Mouse (Mus musculus) embryo, embryonic 11 days (tissue): Measurements from ENCODE around the gene Pkp4.

Experiments used
- DNase-seq: peaks from one replicate; pipeline ENCODE4 v3.0.0-alpha.2; 2015

Pkp4 gene

GRCm38 (mm10) chr2:59226383-59226782 is 65.7 kb downstream of the Pkp4 start:
- no peak for DNase-seq

- no peak for DNase-seq
Measured at GRCm38 (mm10) chr2:59227011-59227410, 66.4 kb downstream of the Pkp4 start.

- no peak for DNase-seq
Measured at GRCm38 (mm10) chr2:59227508-59228263, 67.0 kb downstream of the Pkp4 start.

GRCm38 (mm10) chr2:59229250-59229895 is 68.7 kb downstream of the Pkp4 start:
- no peak for DNase-seq

GRCm38 (mm10) chr2:59230656-59231055 is 70.0 kb downstream of the Pkp4 start:
- DNase-seq: peak; percentile 51

GRCm38 (mm10) chr2:59231514-59231913 is 70.9 kb downstream of the Pkp4 start:
- DNase-seq: no peak

- DNase-seq: no peak
Measured at GRCm38 (mm10) chr2:59233294-59233923, 72.8 kb downstream of the Pkp4 start.

- no peak for DNase-seq
Measured at GRCm38 (mm10) chr2:59233936-59234335, 73.3 kb downstream of the Pkp4 start.

- DNase-seq: no peak
Measured at GRCm38 (mm10) chr2:59234537-59234936, 73.9 kb downstream of the Pkp4 start.

GRCm38 (mm10) chr2:59239841-59240395 is 79.3 kb downstream of the Pkp4 start:
- no peak for DNase-seq

GRCm38 (mm10) chr2:59242117-59242516 is 81.5 kb downstream of the Pkp4 start:
- DNase-seq: no peak

- DNase-seq: no peak
Measured at GRCm38 (mm10) chr2:59244273-59245097, 83.8 kb downstream of the Pkp4 start.

- DNase-seq: no peak
Measured at GRCm38 (mm10) chr2:59245098-59245388, 84.4 kb downstream of the Pkp4 start.

GRCm38 (mm10) chr2:59248806-59249205 is 88.2 kb downstream of the Pkp4 start:
- no peak for DNase-seq

GRCm38 (mm10) chr2:59252818-59253217 is 92.2 kb downstream of the Pkp4 start:
- no peak for DNase-seq

GRCm38 (mm10) chr2:59253435-59253834 is 92.8 kb downstream of the Pkp4 start:
- DNase-seq: no peak

GRCm38 (mm10) chr2:59258821-59259231 is 98.2 kb downstream of the Pkp4 start:
- no peak for DNase-seq

GRCm38 (mm10) chr2:59259346-59259745 is 98.7 kb downstream of the Pkp4 start:
- DNase-seq: no peak

- no peak for DNase-seq
Measured at GRCm38 (mm10) chr2:59261203-59261602, 100.6 kb downstream of the Pkp4 start.

GRCm38 (mm10) chr2:59266428-59266827 is 105.8 kb downstream of the Pkp4 start:
- DNase-seq: no peak

- DNase-seq: no peak
Measured at GRCm38 (mm10) chr2:59271835-59272234, 111.2 kb downstream of the Pkp4 start.

- no peak for DNase-seq
Measured at GRCm38 (mm10) chr2:59272713-59273112, 112.1 kb downstream of the Pkp4 start.
